Mouse (Mus musculus): ENCODE measurements around the gene Gpr156.

DNA sequence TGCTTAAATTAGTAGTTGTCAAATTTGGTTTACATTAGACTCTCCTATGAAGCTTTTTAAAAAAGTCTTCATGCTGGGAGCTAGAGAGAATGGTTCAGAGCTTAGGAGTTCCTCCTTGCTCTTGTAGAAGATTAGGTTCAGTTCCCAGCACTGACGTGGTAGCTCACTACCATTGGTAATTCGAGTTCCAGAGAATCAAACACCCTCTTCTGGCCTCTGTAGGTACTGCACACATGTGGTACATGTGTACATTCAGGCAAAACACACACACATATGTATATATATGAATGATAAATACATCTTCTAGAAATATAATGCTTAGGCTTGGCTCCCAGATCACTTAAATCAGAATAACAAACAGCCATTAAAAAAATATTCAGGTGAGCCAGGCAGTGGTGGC is 51.1 kb downstream of the Gpr156 start:
- TF ChIP-seq POLR2A (IDR thresholded peaks at IDR 0.05; ENCODE audit: borderline replicate concordance, low read depth, low read length) (no peak), CTCF (IDR thresholded peaks at IDR 0.05; ENCODE audit: low read depth, low read length) (no peak)
